Mouse (Mus musculus): ENCODE measurements at regions not wholly inside any gene's neighbourhood (a gene's known extent, or its start where the extent isn't known, plus 50 kb on each side); places are given as distances from the start of the nearest gene placed in this dataset.
"Not testable (repeated sequence)": the region's sequence is repeated elsewhere in the genome, so short reads cannot be mapped to it uniquely, and the experiment has no call there.

DNA sequence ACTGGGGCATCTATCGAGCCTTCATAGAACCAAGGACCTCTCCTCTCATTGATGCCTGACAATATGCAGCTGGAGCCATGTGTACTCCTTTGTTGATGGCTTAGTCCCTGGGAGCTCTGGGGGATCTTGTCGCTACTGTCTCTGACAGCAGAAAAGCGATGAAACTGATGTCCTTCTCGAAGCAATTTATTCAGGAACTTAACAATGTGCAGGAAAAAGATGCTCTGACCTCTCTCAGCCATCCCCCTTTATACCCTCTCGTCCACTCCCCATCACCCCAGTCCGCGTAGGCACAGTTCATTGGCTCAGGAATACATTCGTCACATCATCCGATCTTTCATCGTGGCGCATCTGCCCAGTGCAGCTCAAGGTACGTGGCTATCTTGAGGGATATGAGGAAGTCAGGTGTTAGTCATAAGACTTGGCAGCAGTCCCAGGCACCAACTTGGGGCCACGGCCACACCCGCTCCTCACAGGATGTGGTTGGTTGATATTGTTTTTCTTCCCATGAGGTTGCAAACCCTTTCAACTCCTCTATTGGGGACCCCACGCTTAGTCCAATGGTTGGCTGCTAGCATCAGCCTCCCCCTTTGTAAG lies 516.3 kb upstream of the Got2 start:
- H3K4me1 ChIP-seq (ENCODE audit: control insufficient read depth, insufficient read depth, low read length), result no peaks in the 10 kb centered on the region
- H3K36me3 ChIP-seq (ENCODE audit: control insufficient read depth, insufficient read depth, low read length), result no peaks in the 10 kb centered on the region
- H3K27me3 ChIP-seq (ENCODE audit: control insufficient read depth, insufficient read depth, low read length), result no peaks in the 10 kb centered on the region
- no peak overlapping the region for H3K27ac ChIP-seq (ENCODE audit: control insufficient read depth, insufficient read depth, low read depth, low read length)
- TF ChIP-seq CTCF (IDR thresholded peaks at IDR 0.05; ENCODE audit: control insufficient read depth, insufficient read depth, insufficient replicate concordance, low read depth, low read length), result no peak
- TF ChIP-seq POLR2A (IDR thresholded peaks at IDR 0.05; ENCODE audit: control insufficient read depth, low read depth, low read length), result no peak
- no peak overlapping the region for H3K4me3 ChIP-seq (ENCODE audit: control insufficient read depth, low read depth, low read length)

DNA sequence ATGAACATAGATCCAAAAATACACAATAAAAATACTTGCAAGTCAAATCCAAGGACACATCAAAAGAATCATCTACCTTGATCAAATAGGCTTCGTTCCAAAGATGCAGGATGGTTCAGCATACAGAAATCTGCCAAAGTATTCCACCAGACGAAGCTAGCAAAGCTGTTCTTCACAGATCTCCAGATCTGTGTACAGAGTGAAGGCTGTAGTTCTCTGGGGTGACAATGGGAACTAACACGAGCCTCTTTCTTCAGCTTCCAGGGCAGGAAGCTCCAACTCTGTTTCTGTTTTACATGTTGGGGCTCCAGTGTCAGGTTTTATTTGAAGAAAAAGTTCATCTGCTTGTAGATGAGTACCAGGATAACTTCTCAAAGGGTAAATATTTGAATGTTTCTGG lies 515.3 kb upstream of the Got2 start:
- no peaks in the 10 kb centered on the region for H3K27me3 ChIP-seq (ENCODE audit: control insufficient read depth, insufficient read depth, low read length)
- no peak overlapping the region for H3K4me3 ChIP-seq (ENCODE audit: control insufficient read depth, low read depth, low read length)
- H3K4me1 ChIP-seq (ENCODE audit: control insufficient read depth, insufficient read depth, low read length), result no peaks in the 10 kb centered on the region
- no peak overlapping the region for H3K27ac ChIP-seq (ENCODE audit: control insufficient read depth, insufficient read depth, low read depth, low read length)
- no peaks in the 10 kb centered on the region for H3K36me3 ChIP-seq (ENCODE audit: control insufficient read depth, insufficient read depth, low read length)
- TF ChIP-seq POLR2A (IDR thresholded peaks at IDR 0.05; ENCODE audit: control insufficient read depth, low read depth, low read length) (no peak), CTCF (IDR thresholded peaks at IDR 0.05; ENCODE audit: control insufficient read depth, insufficient read depth, insufficient replicate concordance, low read depth, low read length) (no peak)

DNA sequence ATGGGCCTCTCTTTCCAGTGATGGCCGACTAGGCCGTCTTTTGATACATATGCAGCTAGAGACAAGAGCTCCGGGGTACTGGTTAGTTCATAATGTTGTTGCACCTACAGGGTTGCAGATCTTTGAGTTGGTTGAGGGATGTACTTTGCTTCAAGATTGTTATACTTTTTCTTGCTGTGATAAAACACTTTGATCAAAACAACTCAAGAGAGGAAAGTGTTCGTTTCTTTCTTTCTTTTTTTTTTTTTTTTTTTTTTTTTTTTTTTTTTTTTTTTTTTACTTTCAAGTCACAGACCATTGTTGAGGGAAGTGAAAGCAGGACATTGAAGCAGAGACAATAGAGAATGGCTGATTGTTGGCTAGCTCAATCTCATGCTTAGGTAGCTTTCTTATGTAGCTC lies 511.0 kb upstream of the Got2 start:
- not testable (repeated sequence) for H3K4me3 ChIP-seq (ENCODE audit: control insufficient read depth, low read depth, low read length); H3K4me1 ChIP-seq (ENCODE audit: control insufficient read depth, insufficient read depth, low read length); H3K27me3 ChIP-seq (ENCODE audit: control insufficient read depth, insufficient read depth, low read length); H3K36me3 ChIP-seq (ENCODE audit: control insufficient read depth, insufficient read depth, low read length); H3K27ac ChIP-seq (ENCODE audit: control insufficient read depth, insufficient read depth, low read depth, low read length)

DNA sequence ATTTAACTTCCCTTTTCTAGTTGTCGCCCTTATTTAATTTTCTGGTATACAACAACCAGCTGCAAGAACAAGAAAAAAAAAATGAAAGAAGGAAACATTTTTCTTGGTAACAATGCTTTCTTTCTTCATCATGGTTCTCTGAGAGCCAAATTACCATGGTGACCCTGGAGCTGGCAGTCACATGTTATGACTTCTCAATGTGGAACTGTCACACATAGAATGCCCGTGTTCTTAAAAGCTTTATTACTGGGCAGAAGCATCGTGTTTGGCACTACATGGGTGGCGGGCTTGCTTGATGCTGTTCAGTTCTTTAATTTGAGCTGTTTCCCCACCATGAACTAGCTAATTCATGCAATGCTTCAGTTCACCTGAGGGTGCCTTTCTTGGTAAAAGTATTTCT lies 504.7 kb upstream of the Got2 start:
- Histone ChIP-seq H3K27me3 (ENCODE audit: control insufficient read depth, insufficient read depth, low read length) (no peaks in the 10 kb centered on the region), H3K36me3 (ENCODE audit: control insufficient read depth, insufficient read depth, low read length) (no peaks in the 10 kb centered on the region), H3K4me1 (ENCODE audit: control insufficient read depth, insufficient read depth, low read length) (no peaks in the 10 kb centered on the region), H3K27ac (ENCODE audit: control insufficient read depth, insufficient read depth, low read depth, low read length) (no peak overlapping the region), H3K4me3 (ENCODE audit: control insufficient read depth, low read depth, low read length) (no peak overlapping the region)
- TF ChIP-seq POLR2A (IDR thresholded peaks at IDR 0.05; ENCODE audit: control insufficient read depth, low read depth, low read length) (no peak), CTCF (IDR thresholded peaks at IDR 0.05; ENCODE audit: control insufficient read depth, insufficient read depth, insufficient replicate concordance, low read depth, low read length) (no peak)

DNA sequence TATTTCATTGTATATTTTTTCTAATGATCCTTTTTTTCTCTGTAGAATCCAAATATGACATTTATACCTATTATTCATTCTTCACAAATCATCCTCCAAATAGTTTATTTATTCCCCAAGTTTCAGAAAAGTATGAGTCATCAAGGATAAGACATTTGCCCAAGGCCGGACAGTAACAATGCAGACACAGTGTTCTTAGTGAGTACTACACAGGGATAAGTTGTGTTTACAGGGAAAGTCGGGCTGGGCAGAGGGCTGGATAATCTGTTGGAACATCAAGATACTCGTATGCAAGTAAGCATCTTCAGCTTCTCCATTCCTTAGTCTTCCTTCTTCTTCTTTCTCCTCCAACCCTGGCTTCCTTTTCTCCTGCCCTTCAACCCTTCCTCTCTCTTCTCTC lies 500.9 kb upstream of the Got2 start:
- TF ChIP-seq CTCF (IDR thresholded peaks at IDR 0.05; ENCODE audit: control insufficient read depth, insufficient read depth, insufficient replicate concordance, low read depth, low read length) (no peak), POLR2A (IDR thresholded peaks at IDR 0.05; ENCODE audit: control insufficient read depth, low read depth, low read length) (no peak)
- Histone ChIP-seq H3K27ac (ENCODE audit: control insufficient read depth, insufficient read depth, low read depth, low read length) (no peak overlapping the region), H3K4me3 (ENCODE audit: control insufficient read depth, low read depth, low read length) (no peak overlapping the region), H3K27me3 (ENCODE audit: control insufficient read depth, insufficient read depth, low read length) (no peaks in the 10 kb centered on the region), H3K36me3 (ENCODE audit: control insufficient read depth, insufficient read depth, low read length) (no peaks in the 10 kb centered on the region), H3K4me1 (ENCODE audit: control insufficient read depth, insufficient read depth, low read length) (no peaks in the 10 kb centered on the region)

DNA sequence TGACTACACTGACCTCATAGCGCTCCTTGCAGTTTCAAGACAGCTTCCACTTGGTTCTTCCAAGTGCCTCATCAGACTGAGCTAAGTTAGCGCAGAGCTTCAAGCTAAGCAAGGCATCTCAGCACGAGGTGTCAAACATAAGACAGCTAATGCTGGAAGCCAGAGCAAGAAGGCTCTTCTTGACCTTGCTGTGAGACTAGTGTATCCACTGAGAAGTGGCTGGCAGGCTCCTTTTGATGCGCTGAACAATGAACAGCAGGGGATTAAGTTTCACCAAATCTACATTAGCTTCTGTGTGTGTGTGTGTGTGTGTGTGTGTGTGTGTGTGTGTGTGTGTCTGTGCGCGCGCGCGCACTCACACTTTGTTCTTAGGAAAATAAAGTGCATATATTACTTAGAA lies 482.2 kb upstream of the Got2 start:
- no peaks in the 10 kb centered on the region for H3K4me1 ChIP-seq (ENCODE audit: control insufficient read depth, insufficient read depth, low read length)
- H3K36me3 ChIP-seq (ENCODE audit: control insufficient read depth, insufficient read depth, low read length), result no peaks in the 10 kb centered on the region
- no peak overlapping the region for H3K27ac ChIP-seq (ENCODE audit: control insufficient read depth, insufficient read depth, low read depth, low read length)
- no peak for TF ChIP-seq POLR2A (IDR thresholded peaks at IDR 0.05; ENCODE audit: control insufficient read depth, low read depth, low read length)
- no peak for TF ChIP-seq CTCF (IDR thresholded peaks at IDR 0.05; ENCODE audit: control insufficient read depth, insufficient read depth, insufficient replicate concordance, low read depth, low read length)
- no peak overlapping the region for H3K4me3 ChIP-seq (ENCODE audit: control insufficient read depth, low read depth, low read length)
- H3K27me3 ChIP-seq (ENCODE audit: control insufficient read depth, insufficient read depth, low read length), result no peaks in the 10 kb centered on the region

DNA sequence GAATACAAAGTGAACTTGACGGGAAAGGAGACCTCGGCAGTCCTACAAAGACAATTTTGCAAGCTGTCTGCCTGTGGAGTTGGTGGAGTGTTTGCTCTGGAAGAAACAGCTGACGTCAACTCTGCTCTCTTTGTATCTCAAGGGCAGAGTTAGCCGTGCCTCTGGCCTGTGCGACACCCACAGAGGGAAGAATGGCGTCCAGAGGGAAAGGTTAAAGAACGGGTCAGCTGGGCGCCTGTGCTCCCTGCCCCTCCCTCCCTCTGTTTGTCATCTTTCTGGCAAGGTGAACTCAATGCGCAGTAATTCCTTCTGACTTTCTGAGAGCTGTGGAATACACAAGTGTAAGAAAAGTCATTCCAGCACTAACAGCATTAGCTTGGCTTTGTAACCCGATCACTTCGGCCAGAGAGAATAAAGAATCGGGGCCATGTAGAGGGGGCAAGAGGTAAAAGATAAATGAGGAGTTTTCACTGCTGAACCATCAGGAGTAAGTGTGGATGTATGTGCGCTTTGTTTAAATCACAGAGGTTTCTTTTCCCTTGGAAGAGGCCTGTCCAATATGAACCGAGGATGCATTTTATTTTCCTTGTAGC lies 474.6 kb upstream of the Got2 start:
- H3K4me3 ChIP-seq (ENCODE audit: control insufficient read depth, low read depth, low read length), result no peak overlapping the region
- H3K36me3 ChIP-seq (ENCODE audit: control insufficient read depth, insufficient read depth, low read length), result no peaks in the 10 kb centered on the region
- no peak overlapping the region for H3K27ac ChIP-seq (ENCODE audit: control insufficient read depth, insufficient read depth, low read depth, low read length)
- no peak for TF ChIP-seq CTCF (IDR thresholded peaks at IDR 0.05; ENCODE audit: control insufficient read depth, insufficient read depth, insufficient replicate concordance, low read depth, low read length)
- H3K27me3 ChIP-seq (ENCODE audit: control insufficient read depth, insufficient read depth, low read length), result no peaks in the 10 kb centered on the region
- H3K4me1 ChIP-seq (ENCODE audit: control insufficient read depth, insufficient read depth, low read length), result no peaks in the 10 kb centered on the region

DNA sequence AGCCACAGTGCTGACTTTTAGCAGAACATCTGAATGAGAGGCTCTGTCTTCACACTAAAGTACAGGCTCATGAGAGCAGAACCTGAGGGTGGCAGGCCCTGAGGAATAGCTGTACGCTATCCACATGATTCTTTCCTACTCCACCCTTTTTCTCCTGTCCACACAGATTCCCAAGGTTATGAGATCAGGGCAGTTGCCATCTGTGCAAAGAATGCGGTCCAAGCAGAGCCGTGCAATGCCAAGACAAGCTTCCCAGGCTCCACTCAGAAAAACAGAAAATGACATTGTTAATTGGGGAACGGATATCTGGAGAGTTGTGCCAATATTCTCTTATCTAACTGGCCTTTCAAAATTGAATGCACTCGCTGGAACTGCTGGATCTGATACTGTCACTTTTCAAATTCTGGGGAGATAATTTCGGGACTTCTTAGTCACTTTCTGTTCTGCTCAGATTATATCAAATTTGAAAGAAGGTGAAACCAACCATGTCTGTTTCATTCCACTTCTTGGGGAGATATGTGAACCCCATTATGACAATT lies 462.3 kb upstream of the Got2 start:
- H3K36me3 ChIP-seq (ENCODE audit: control insufficient read depth, insufficient read depth, low read length), result no peaks in the 10 kb centered on the region
- no peak overlapping the region for H3K4me3 ChIP-seq (ENCODE audit: control insufficient read depth, low read depth, low read length)
- no peaks in the 10 kb centered on the region for H3K27me3 ChIP-seq (ENCODE audit: control insufficient read depth, insufficient read depth, low read length)
- H3K27ac ChIP-seq (ENCODE audit: control insufficient read depth, insufficient read depth, low read depth, low read length), result no peak overlapping the region
- no peak for TF ChIP-seq POLR2A (IDR thresholded peaks at IDR 0.05; ENCODE audit: control insufficient read depth, low read depth, low read length)
- no peak for TF ChIP-seq CTCF (IDR thresholded peaks at IDR 0.05; ENCODE audit: control insufficient read depth, insufficient read depth, insufficient replicate concordance, low read depth, low read length)
- H3K4me1 ChIP-seq (ENCODE audit: control insufficient read depth, insufficient read depth, low read length), result no peaks in the 10 kb centered on the region

Measured in testis, adult 2 months (tissue).